Mouse (Mus musculus): ENCODE data around the gene Tmem233.

Tmem233 gene

GRCm38 (mm10) chr5:116083081-116083480 is at the start of gene Tmem233:
Gene Tmem233, minus strand, starts transcription at chr5:116083244.
- peak; percentile 3 for DNase-seq (ENCODE audit: extremely low read depth, insufficient read length, low spot score)

DNA sequence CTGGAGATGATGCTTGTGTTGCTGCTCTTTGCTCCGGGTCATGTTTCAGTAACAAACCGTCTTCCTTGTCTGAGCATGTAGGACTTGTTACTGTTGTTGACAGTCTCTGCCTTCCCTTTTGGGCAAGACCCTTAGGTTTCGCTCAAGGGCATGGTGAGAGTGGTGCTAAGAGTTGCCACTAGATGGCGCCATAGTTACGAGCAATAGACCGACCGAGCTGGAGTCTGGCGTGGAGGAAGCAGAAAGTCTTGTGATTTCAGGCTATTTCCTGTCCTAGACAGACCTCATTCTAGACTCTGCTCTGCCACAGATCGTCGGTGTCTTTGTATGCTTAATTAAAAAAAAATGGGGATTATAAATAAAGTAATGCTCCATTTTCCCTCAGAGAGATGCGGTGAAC is 40.3 kb upstream of the Tmem233 start:
- DNase-seq (ENCODE audit: extremely low read depth, insufficient read length, low spot score): peak; percentile 32

DNA sequence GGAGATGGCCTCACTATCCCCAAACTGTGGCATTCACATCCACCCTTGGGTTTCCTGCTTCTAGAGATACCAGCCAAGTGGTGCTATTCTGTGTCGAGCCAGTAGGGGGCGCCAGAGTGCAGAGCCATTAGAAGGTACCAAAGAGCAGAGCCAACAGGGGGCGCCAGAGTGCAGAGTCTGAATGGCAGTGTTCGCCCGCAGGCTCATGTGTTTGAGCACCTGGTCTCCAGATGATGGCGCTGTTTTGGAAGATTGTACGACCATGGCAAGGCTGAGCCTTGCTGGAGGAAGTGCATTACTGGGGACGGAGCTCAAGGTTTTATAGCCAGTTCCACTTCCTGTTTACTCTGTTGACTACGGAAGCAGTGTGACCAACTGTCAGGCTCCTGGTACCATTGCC is 33.5 kb upstream of the Tmem233 start:
- no peak for DNase-seq (ENCODE audit: extremely low read depth, insufficient read length, low spot score)

DNA sequence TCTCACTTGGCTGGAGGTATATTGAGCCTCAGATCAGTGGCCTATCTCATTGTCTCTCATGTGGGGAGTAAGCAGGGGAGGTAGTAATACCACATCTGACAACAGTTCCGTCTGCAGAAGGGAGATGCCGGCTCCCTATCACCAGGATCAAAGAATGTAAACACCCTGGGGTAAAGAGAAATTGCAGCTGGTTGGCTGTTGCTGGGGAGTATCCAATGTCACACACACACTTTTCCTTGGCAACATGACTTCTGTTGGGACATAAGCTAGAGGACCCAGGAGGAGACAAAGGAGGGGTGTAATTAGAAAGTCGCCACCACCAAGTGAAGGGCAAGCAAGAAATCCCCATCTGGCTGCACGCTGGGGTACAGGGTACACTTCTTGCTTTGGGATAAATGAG is 33.1 kb upstream of the Tmem233 start:
- no peak for DNase-seq (ENCODE audit: extremely low read depth, insufficient read length, low spot score)

DNA sequence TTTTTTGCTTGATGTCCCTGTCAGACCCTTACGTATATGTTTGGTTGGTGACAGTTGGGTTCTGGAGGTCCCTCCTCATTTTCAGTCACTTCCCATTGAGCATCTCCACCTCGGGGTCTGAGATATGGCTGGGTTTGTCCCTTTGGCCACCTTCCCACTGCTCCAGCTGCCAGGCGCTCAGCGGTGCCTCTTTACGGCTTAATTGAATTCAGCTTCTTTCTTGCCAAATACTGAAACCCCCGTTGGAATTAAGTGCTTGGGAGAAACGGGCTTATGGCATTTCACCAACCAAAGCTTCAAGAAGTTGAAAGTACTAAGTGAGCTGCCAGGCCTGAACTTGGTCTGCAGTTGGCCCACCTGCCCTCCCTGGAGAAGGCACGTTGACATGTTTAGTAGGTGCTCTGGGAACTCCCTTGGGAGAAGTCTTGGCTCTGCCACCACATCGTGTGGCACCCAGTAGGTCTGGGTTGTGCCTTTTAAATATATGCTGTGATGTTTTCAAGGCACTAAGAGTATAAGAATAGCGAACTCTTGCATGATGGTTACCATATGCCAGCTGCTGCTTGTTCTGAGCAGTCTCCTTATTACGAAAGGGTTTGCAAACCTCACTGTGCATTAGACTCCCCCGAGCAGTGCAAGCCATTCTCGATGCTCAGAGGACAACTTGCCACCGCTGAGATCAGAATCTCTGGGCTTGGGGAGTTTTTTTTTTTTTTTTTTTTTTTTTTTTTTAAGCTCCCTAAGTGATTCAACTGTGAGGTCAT is 32.2 kb upstream of the Tmem233 start:
- no peak for DNase-seq (ENCODE audit: extremely low read depth, insufficient read length, low spot score)

DNA sequence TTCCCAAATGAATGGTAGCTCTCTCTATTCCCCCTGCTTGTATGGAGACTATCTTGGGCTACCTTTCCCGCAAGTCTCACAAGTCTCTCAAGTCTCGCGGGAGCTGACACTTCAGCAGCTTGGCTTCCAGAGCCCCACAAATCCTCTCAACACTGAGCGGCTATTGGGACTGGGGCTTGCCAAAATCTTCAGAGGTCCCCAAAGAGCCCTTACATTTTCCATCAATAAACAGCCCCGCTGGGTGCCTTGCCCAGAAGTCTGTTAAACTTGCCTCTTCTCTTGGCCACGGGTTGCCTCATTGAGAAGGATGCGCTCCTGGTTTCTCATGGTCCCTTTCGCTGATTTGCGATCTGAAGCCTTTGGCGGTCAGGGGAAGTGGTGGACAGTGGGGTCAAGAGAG is 25.6 kb upstream of the Tmem233 start:
- DNase-seq (ENCODE audit: extremely low read depth, insufficient read length, low spot score): no peak

GRCm38 (mm10) chr5:116084231-116084630 is 1.2 kb upstream of the Tmem233 start:
- no peak for DNase-seq (ENCODE audit: extremely low read depth, insufficient read length, low spot score)

GRCm38 (mm10) chr5:116082241-116082900 is 673 bp downstream of the Tmem233 start:
- DNase-seq (ENCODE audit: extremely low read depth, insufficient read length, low spot score): no peak

DNA sequence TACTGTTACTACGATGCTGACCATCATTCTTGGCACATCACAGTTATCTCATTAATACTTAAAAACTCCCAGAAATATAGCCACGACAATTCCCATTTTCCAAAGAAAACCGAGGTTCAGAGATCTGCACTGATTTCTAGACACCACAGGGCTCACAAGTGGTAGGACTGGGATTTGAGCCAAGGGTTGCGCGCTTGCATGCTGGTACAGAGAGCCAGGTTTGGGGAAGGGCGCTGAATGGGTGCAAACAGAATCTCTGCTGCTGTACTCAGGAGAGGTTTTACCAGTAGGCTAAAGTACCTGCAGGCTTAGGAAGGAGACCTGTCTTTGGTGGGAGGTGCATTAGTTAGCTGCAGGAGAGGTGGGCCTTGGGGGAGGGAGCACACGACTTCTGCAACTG is 1.4 kb downstream of the Tmem233 start:
- DNase-seq (ENCODE audit: extremely low read depth, insufficient read length, low spot score): no peak

DNA sequence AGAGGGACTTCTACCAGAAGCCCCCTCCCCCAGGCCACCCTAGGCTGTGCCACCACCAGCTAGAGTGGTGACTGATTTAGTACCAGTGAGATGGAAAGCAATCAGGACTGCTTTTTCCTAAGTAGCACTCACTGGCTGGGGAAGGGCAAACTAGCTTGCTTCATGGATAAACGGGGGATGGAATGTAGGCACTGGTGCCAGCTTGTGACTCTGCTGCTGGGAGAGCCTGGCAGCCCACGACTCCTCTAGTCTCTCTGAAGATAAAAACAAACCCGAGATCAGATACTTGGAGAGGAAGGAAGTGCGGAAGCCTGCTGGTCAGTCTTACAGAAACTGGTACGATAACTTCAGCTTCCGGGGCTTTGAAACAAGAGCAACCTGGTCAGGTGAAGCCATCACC is 2.3 kb downstream of the Tmem233 start:
- DNase-seq (ENCODE audit: extremely low read depth, insufficient read length, low spot score): no peak

- no peak for DNase-seq (ENCODE audit: extremely low read depth, insufficient read length, low spot score)
These were observed 13.4 kb downstream of the Tmem233 start for GRCm38 (mm10) chr5:116069618-116070017.

- no peak for DNase-seq (ENCODE audit: extremely low read depth, insufficient read length, low spot score)
These were observed 30.2 kb downstream of the Tmem233 start for GRCm38 (mm10) chr5:116052826-116053225.

DNA sequence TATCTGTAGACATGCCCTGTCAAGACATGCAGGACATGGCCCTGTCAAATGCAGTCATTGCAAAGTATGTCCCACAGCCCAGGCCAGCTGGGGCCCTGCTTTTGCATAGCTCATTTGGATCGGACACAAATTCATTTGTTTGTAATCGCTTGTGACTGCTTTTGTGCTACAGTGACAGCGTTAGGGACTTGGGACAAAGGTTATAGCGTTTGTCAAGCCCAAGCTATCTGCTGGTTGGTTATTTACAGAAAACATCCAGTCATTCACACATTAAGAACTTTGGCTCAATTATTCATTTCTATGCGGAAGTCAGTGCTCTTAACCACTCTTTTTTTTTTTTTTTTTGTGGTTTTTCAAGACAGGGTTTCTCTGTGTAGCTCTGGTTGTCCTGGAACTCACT is 30.9 kb downstream of the Tmem233 start:
- no peak for DNase-seq (ENCODE audit: extremely low read depth, insufficient read length, low spot score)

- no peak for DNase-seq (ENCODE audit: extremely low read depth, insufficient read length, low spot score)
These were observed 33.2 kb downstream of the Tmem233 start for GRCm38 (mm10) chr5:116049821-116050220.

DNA sequence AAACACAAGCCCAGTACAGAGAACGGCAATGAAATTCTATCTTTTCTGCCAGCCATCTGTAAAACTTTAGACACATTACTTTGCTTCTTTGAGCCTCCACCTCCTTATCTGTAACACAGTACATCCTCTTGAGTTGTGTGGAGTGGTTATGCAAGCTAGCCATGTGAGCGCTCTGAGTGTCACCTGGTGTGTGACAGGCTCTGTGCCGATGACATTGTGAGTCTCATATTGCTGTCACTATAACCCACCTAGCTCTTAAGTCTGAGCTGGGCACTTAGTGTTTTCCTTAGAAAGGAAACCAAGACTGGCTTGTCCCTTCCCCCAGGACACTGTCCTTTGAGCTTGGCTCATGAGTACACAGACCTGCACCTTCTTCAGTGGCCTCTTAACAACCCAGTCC is 34.7 kb downstream of the Tmem233 start:
- DNase-seq (ENCODE audit: extremely low read depth, insufficient read length, low spot score): no peak

- no peak for DNase-seq (ENCODE audit: extremely low read depth, insufficient read length, low spot score)
These were observed 36.8 kb downstream of the Tmem233 start for GRCm38 (mm10) chr5:116046246-116046645.

DNA sequence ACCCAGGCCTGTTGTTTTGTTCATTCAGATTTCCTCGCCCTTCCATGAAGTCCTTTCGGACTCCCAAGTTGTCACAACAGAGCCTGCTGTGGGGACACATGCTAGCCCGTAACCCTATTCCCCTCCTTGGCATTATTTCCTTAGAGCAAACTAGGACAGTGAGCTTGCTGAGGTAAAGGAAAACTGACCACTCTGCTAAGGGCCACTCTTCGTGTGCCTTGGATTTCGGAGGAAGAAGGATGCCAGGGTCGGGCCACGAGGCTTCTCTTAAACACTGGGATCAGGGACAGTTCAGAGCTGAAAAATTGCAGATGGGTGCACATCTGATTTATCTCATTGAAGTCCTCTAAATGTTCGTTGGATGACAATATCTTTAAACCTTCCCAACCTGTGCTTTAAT is 37.5 kb downstream of the Tmem233 start:
- DNase-seq (ENCODE audit: extremely low read depth, insufficient read length, low spot score): no peak

DNA sequence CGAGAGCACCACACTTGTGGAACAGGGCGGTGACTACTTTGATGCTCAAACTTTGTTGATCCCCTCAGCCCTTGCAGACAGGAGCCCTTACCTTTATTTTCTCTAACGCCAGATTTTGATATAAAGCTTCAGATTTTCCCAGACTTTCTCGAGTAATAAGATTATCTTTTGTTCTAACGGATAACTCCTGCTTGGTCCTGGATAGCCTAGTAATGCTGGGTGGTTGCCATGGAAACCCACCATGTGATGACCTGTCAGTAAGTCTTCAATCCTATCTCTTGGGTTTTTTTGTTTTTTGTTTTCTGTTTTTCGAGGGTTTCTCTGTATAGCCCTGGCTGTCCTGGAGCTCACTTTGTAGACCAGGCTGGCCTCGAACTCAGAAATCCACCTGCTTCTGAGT is 40.8 kb downstream of the Tmem233 start:
- no peak for DNase-seq (ENCODE audit: extremely low read depth, insufficient read length, low spot score)

- DNase-seq (ENCODE audit: extremely low read depth, insufficient read length, low spot score): no peak
These were observed 43.3 kb downstream of the Tmem233 start for GRCm38 (mm10) chr5:116039706-116040105.

GRCm38 (mm10) chr5:116037731-116038130 is 45.3 kb downstream of the Tmem233 start:
- DNase-seq (ENCODE audit: extremely low read depth, insufficient read length, low spot score): no peak

DNA sequence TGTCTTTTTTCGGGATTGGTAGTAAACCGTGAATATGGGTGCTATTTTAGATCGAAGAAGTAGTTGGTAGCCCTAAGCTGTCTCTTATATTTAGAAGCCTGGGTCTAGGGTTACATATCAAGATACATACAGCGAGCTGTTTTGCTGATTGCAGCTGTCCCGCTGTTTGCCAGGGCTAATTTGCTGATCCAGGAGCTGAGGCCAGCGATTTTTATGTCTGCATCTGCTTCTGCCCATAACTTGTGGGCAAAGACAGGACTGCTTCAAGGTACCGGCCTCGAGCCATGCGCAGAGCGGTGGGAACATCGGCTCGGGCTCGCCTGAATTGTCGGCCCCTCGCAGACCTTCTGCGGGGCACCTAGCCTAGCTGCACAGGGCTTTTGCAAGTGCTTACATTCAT is 46.6 kb downstream of the Tmem233 start:
- no peak for DNase-seq (ENCODE audit: extremely low read depth, insufficient read length, low spot score)

- no peak for DNase-seq (ENCODE audit: extremely low read depth, insufficient read length, low spot score)
These were observed 51.9 kb downstream of the Tmem233 start for GRCm38 (mm10) chr5:116031190-116031577.

Data from 3134 (cell line).